Mouse (Mus musculus) retina, postnatal 7 days (tissue): ENCODE measurements around the gene Tle3.

Experiments
- DNase-seq: peaks from one replicate; pipeline ENCODE4 v3.0.0-alpha.2; 2012; ENCODE audit warnings: low read depth, low spot score

Gene Tle3

GRCm38 (mm10) chr9:61435191-61435989 lies 63.2 kb downstream of the Tle3 start:
- no peak for DNase-seq

DNA sequence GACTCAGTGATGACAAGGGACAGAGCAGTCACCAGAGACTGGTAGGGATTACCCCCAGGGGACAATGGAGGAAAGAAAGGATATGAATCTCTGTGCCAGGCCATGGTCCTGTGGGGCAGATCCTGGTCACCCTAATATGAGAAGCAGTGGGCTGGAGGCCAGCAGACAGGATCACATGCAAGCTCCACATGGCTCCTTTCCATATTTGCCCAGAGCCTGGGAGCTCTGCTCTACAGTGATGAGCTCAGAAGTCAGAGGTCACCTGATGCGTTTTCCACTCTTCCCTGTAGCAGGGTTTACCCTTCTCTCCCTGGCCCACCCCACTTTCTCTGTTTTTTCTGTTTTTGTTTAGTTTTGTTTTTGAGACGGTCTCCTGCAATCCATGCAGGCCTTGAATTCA lies 63.9 kb downstream of the Tle3 start:
- no peak for DNase-seq

- DNase-seq: no peak
Observed at GRCm38 (mm10) chr9:61436761-61437160, 64.6 kb downstream of the Tle3 start.

DNA sequence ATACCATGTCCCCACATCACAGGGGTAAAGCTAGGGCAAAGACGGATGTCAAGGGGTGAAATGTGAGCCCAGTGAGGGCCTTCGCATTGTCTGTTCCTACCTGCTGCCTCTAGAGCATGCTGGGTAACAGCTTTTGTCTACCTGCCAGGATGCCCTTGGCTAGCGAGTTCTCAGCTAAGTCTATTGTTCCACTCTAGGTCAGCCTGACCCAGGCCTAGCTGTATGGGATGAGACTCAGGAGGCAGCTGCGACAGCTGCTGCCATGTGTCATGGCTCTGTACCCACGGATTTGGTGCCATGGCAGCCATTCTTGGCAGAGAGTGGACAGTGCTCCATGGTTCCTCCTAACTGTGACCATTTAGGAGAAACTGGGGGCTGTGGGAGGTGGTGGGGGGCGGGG lies 66.9 kb downstream of the Tle3 start:
- no peak for DNase-seq

DNA sequence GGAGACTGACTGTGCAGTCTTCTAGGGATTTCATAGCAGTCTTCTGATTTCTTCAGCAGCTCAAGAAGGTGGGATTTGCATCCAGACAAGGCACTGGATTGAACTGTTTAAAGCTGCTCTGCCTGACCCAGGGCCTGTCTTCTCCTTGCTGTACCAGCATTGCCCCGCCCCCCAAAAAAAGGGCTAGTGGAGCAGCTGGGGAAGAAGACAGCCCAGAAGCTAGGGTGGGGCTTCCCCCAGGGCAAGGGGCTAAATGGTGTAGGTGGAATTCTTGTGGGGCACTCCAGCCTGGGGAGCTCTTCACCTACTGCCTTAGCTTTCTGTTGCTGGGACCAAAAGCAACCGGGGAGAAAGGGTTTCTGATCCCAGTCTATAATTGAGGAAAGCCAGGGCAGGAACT lies 67.8 kb downstream of the Tle3 start:
- no peak for DNase-seq

DNA sequence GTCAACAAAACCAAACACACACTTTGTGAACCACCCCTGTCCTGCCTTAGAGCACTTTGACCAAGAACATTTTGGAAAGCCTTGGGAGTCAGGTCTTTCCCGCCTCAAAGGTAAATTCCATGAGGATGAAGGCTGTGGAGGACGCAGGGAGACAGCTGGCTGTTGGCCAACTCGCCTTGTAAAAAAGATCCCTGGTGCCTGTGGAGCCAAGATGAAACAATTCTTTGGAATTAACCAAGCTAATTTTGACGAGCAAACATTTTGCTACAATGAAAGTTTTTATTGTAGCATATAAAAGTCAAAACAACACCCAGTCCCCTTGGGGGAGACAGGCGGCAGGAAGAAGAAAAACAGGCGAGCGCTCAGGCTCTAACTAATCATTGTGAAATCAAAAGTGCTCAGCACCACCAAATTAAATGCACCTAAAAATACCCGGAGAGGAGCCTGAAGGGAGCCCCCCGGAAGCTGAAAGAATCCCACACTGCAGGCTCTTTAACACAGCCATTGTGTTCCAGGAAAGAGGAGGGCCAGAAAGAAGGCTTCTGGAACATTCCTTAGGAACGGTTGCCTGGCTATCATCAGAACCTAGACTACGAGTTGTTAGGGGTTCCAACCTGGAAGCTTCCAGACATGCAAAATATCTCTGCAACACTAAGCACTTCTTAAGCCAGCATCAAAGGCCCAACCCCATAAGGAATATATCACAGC lies 69.2 kb downstream of the Tle3 start:
- DNase-seq: no peak

DNA sequence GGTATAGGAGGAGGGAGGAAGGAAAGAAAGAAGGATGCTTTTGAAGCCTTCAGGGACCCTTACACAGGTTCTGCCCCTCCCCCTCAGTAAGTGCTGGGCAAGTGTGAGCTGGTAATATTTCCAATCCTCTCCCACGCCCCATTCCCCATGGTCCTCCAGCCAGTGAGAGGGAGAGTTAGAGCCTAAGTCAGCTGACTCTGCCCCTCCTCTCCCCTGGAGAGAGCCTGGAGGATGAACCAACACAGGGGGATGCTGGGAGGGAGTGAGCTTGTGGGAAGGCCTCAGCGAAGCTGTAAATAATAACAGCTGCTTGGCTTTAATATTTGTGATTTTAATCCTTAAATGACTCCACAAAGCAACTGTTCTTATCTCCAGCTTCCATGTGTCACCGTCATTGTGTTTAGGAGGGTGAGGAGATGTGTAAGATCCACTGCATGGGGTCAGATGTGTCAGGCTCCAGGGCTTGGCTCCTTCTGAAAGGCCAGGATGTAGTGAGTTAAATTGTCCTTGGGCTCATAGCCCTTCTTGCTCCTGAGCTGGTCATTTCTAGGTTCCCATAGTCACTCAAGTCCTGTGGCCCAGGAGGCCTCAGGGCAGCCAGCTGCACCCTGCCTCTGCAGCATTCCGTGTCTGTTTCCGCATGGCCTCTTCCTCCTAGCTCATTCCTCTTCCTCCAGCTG lies 70.9 kb downstream of the Tle3 start:
- DNase-seq: no peak

- no peak for DNase-seq
Observed at GRCm38 (mm10) chr9:61445151-61445550, 73.0 kb downstream of the Tle3 start.

DNA sequence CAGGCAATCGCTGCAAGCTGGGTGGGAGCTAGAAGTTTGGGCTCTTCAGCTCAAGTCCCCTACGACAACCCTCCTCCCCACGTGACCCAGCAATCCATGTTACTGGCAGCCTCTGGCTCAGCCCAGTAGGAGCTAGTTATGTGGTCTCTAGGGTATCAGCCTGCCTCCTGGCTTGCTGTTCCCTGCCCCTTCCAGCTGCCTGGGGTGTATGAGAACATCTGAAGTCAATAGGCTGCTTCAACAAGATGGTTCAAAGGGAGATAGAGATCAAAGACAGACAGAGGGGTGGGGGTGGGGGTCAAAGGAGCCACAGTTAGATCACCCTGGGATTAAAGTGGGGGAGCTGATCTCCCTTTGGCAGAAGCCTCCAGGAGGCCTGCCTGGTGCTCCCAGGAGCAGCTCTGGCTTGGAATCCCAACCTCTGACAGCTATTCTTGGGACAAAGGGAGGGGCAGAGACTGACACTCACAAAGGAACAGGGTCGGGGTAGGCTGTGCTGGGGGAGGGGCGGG lies 73.6 kb downstream of the Tle3 start:
- DNase-seq: no peak

DNA sequence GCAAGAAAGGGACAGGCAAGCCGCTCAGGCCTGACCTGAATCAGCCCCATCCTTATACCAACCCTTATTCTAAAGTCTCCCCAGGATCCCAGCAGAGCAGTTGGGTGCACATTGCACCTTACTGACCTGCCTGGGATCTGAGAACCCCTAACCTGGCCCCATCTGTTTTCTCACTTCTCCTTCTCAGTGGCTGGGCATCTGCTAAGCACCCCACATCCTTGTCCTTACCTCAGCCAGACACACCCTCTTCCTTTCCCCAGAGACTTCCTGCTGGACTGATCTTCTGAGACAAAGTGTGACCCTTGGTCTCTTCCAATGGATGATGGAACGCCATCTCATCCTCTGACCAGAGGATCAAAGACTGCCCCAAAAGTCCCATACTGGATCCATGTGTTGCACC lies 74.8 kb downstream of the Tle3 start:
- DNase-seq: no peak

DNA sequence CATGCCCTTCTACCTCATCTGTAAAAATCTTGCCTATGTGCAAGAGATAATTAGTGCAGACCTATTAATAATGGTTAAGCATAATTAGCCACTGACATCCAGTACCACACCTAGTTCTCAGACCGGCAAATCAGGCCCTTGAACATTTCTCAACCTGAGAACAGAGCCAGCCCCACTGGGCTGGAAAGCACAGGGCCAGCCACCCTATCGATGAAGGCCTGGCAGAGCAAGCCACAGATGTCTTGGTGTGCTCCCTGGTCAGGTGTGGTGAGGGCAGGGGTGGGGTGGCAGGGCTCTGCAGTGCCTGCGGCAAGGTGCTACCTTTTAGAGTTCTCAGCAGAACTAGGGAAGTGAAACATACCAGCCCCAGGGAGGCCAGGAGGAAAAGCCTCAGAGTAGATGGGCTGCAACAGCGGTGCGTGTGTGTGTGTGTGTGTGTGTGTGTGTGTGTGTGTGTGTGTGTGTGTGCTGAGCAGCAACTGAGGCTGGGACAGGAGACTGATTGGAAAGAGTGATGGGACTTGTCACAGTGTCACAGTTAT lies 77.3 kb downstream of the Tle3 start:
- no peak for DNase-seq

DNA sequence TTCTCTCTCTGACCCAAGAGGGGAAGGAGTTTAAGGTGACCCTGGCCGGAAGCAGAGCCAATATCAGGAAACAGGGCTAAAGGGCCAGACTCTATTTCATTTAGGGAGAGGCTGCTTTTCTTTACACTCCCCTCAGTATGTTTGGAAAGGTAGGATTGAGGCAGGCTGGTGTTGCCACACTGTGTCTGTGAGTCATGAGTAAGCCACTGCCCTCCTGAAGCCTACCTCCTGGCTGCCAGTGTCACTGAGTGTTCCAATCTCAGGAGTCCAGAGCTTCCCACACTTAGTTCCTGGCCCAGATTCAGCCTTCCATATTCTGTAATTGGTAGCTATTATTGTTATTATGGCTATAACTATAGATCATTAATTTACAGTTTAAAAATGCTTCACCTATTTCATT lies 79.9 kb downstream of the Tle3 start:
- no peak for DNase-seq

DNA sequence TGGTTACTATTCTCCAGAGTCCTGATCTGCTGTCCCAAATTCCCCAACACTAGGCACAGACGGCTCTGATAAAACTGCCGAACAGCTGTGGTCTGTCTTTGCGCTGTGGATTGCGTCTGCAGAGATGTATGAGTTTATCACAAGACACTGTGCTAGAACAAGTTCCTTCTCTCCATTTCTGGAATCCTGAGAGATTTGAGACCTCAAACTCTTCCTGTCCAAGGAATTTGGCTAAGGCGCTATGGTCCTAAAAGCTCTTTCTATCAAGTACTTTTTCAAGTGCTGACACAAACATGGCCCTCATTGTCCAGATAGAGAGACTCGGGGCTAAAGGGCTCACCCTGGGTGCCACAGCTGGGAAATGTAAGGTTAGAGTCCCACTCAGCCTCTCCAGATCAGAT lies 83.7 kb downstream of the Tle3 start:
- no peak for DNase-seq

GRCm38 (mm10) chr9:61456441-61457161 lies 84.4 kb downstream of the Tle3 start:
- no peak for DNase-seq

- no peak for DNase-seq
Observed at GRCm38 (mm10) chr9:61457162-61457523, 85.0 kb downstream of the Tle3 start.

DNA sequence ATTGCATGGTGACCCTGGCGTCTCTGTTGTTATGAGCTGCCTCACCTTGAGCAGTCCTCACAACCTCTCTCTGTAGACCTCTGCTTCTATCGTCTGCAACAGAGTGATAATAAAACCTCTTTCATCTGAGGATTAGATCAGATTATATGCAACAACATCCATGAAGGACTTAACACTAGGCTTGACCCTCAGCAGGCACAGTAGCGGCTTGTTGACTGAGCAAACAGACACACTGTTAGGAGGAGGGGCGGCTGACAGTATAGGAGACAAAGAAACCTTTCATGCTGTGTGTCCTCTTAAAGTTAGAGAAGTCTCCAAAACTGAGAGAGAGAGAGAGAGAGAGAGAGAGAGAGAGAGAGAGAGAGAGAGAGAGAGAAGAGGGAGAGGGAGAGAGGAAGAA lies 89.7 kb downstream of the Tle3 start:
- no peak for DNase-seq

DNA sequence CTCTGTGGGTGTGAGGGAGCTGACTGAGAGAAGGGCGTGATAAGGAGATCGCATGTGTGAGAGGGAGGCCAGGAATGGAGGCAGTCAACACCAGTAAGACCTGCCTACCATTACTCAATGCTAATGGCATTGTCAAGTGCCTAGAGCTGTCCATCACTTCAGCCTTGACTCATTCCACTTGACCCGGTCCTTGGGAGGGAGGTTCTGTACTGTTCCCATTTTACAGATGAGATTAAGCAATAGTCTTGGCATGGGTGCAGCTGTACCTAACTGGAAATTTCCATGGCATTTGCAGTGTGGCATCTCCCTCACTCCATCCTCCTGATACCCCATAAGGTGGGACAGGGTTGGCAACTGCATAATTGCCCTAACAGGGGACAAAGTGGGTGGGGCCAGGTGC lies 95.3 kb downstream of the Tle3 start:
- no peak for DNase-seq
